Mouse (Mus musculus): ENCODE results near the gene Arrdc2.

Gene Arrdc2

GRCm38 (mm10) chr8:70863956-70864711 lies 24.6 kb upstream of the Arrdc2 start:
- DNase-seq, result peak; percentile 55

GRCm38 (mm10) chr8:70862824-70863641 lies 23.5 kb upstream of the Arrdc2 start, which contains the start of gene Kcnn1:
Kcnn1 (minus strand) TSS chr8:70863258.
- DNase-seq, result no peak

GRCm38 (mm10) chr8:70857516-70857915 lies 18.0 kb upstream of the Arrdc2 start:
- DNase-seq, result no peak

- DNase-seq, result peak; percentile 73
These were observed 17.1 kb upstream of the Arrdc2 start for GRCm38 (mm10) chr8:70856541-70857197.

GRCm38 (mm10) chr8:70856028-70856427 lies 16.5 kb upstream of the Arrdc2 start:
- DNase-seq, result no peak

- DNase-seq, result no peak
These were observed 14.3 kb upstream of the Arrdc2 start for GRCm38 (mm10) chr8:70853863-70854262.

GRCm38 (mm10) chr8:70852595-70853231 lies 13.2 kb upstream of the Arrdc2 start:
- DNase-seq, result no peak

- no peak for DNase-seq
These were observed 12.3 kb upstream of the Arrdc2 start for GRCm38 (mm10) chr8:70851837-70852236.

GRCm38 (mm10) chr8:70850947-70851346 lies 11.4 kb upstream of the Arrdc2 start:
- DNase-seq, result no peak

GRCm38 (mm10) chr8:70850132-70850845 lies 10.8 kb upstream of the Arrdc2 start:
- DNase-seq, result no peak

GRCm38 (mm10) chr8:70849333-70849990 lies 9.9 kb upstream of the Arrdc2 start:
- DNase-seq, result no peak

- DNase-seq, result no peak
These were observed 7.0 kb upstream of the Arrdc2 start for GRCm38 (mm10) chr8:70846371-70847154.

- DNase-seq, result no peak
These were observed 5.6 kb upstream of the Arrdc2 start for GRCm38 (mm10) chr8:70845108-70845507.

GRCm38 (mm10) chr8:70844523-70844922 lies 5.0 kb upstream of the Arrdc2 start:
- peak; percentile 96 for DNase-seq

GRCm38 (mm10) chr8:70843941-70844340 lies 4.4 kb upstream of the Arrdc2 start:
- no peak for DNase-seq

- no peak for DNase-seq
These were observed 3.8 kb upstream of the Arrdc2 start for GRCm38 (mm10) chr8:70843214-70843773.

GRCm38 (mm10) chr8:70842484-70842883 lies 3.0 kb upstream of the Arrdc2 start:
- no peak for DNase-seq

- peak; percentile 95 for DNase-seq
These were observed 1.9 kb upstream of the Arrdc2 start for GRCm38 (mm10) chr8:70841147-70842072.

- DNase-seq, result no peak
These were observed 1.1 kb upstream of the Arrdc2 start for GRCm38 (mm10) chr8:70840590-70840989.

Measured in right cerebral cortex, postnatal 4 days (tissue).